Mouse (Mus musculus): ENCODE measurements around the gene B230118H07Rik. TPM values are rescaled to one million over a fixed set of nuclear protein-coding genes. Genes with fewer than 3 reads are reported as not detected.

B230118H07Rik gene
- polyA plus RNA-seq, 1 experiment from 2014 or later = 61.7 TPM

DNA sequence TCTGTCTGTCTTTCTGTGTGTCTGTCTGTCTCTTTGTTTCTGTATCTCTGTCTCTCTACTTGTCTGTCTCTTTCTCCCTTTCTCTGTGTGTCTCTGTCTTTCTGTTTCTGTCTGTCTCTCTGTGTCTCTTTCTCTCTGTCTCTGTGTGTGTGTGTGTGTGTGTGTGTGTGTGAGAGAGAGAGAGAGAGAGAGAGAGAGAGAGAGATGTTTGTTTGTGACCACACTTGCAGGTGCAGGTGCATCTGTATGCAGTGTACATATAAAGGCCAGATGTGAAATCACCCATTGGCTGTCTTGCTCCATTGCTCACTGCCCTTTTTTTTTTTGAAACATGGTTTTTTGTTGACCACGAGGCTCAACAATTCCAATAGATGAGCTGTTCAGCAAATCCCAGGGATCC lies 1.1 kb upstream of the B230118H07Rik start:
- Histone ChIP-seq H3K4me2 (ENCODE audit: low read depth, severe bottlenecking) (no peak overlapping the region), H3K36me3 (ENCODE audit: control insufficient read depth, insufficient read depth, low read length) (no peaks in the 10 kb centered on the region), H3K9me3 (ENCODE audit: control insufficient read depth, low read length) (no peaks in the 10 kb centered on the region), H3K27ac (replicated peaks; ENCODE audit: low read depth, low read length) (no peak overlapping the region), H3K9ac (ENCODE audit: low read length) (no peak overlapping the region), H3K4me3 (ENCODE audit: low read depth, low read length) (no peak overlapping the region), H3K4me1 (ENCODE audit: control insufficient read depth, insufficient read depth, low read length) (peaks cover 5% of the 10 kb centered on the region; the same call in 1 of the 2 replicates), H3K27me3 (ENCODE audit: control insufficient read depth, insufficient read depth, low read length) (no peaks in the 10 kb centered on the region)
- DNase-seq (ENCODE audit: low spot score) (no peak), ATAC-seq (ENCODE audit: insufficient number of reproducible peaks, low FRiP score, low TSS enrichment, low read depth) (no peak)
- WGBS = 68% methylated on average over 1 of the region's 1 CpGs

DNA sequence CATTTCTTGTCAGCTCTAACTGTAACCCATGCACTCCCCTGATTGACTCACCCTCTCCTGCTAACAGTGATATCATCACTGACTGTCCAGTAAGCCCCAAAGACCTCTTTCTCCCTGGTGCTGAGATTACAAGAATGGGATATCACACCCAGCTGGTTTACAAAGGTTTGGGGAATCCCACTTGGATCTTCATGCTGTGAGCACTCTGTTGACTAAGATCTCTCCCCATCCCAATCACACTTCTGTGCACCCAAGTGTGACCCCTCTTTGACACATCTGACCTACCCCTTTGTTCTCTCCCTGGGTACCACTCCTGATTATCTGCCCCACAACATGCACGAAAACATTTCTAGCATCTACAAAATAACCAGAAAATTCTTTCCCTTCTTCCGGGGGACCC lies 971 bp downstream of the B230118H07Rik start:
- H3K4me2 ChIP-seq (ENCODE audit: low read depth, severe bottlenecking) = no peak overlapping the region
- H3K36me3 ChIP-seq (ENCODE audit: control insufficient read depth, insufficient read depth, low read length) = no peaks in the 10 kb centered on the region
- DNase-seq (ENCODE audit: low spot score) = no peak
- 77% methylated on average over 2 of the region's 2 CpGs for WGBS
- H3K27ac ChIP-seq (replicated peaks; ENCODE audit: low read depth, low read length) = no peak overlapping the region; the same call in 1 of the 2 replicates
- H3K4me3 ChIP-seq (ENCODE audit: low read depth, low read length) = no peak overlapping the region
- no peak overlapping the region for H3K9ac ChIP-seq (ENCODE audit: low read length)
- no peaks in the 10 kb centered on the region for H3K27me3 ChIP-seq (ENCODE audit: control insufficient read depth, insufficient read depth, low read length)
- no peak for ATAC-seq (ENCODE audit: insufficient number of reproducible peaks, low FRiP score, low TSS enrichment, low read depth)
- H3K9me3 ChIP-seq (ENCODE audit: control insufficient read depth, low read length) = no peaks in the 10 kb centered on the region
- peaks cover 5% of the 10 kb centered on the region; the same call in 1 of the 2 replicates for H3K4me1 ChIP-seq (ENCODE audit: control insufficient read depth, insufficient read depth, low read length)

DNA sequence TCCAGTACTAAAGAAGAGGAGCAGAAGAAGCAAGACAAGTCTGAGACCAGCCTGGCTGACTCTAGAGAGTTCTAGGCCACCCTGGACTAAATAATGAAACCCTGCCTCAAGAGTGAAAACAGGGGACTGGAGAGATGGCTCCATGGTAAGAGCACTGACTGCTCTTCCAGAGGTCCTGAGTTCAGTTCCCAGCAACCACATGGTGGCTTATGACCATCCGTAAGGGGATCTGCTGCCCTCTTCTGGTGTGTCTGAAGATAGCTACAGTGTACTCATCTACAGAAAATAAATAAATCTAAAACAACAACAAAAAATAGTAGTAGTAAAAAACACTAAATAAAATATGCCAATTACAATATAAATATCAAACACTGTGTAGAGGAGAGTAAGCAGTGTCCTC lies 3.5 kb downstream of the B230118H07Rik start:
- WGBS = 94% methylated on average over 1 of the region's 1 CpGs

DNA sequence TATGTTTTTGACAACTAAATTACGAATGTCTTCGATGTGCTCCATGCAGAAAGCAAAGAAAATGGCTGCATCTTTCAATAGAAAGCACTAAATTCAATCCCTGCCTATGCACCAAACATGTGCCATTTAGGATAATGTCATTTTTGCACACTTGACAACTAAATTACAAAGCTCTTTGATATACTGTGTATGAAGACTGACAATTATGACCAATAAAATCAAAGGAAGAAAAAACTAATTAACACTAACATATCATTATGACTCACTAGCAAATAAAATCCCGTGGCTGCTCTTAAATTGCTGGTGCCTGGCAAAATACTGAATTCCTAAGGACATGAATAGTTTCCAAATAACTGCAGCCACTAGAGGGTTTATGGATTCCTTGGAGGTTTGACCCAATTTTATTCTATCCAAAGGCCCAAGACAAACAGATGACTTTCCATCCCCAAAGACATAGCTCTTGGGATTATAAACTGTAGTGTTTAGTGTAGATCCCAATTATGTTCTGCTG lies 9.4 kb downstream of the B230118H07Rik start:
- WGBS = 69% methylated on average over 3 of the region's 3 CpGs
- H3K9ac ChIP-seq (ENCODE audit: low read length) = no peak overlapping the region
- no peak overlapping the region for H3K4me3 ChIP-seq (ENCODE audit: low read depth, low read length)
- H3K27ac ChIP-seq (replicated peaks; ENCODE audit: low read depth, low read length) = no peak overlapping the region
- no peaks in the 10 kb centered on the region for H3K36me3 ChIP-seq (ENCODE audit: control insufficient read depth, insufficient read depth, low read length)
- no peak overlapping the region for H3K4me2 ChIP-seq (ENCODE audit: low read depth, severe bottlenecking)
- H3K27me3 ChIP-seq (ENCODE audit: control insufficient read depth, insufficient read depth, low read length) = no peaks in the 10 kb centered on the region
- DNase-seq (ENCODE audit: low spot score) (no peak), ATAC-seq (ENCODE audit: insufficient number of reproducible peaks, low FRiP score, low TSS enrichment, low read depth) (no peak)
- H3K9me3 ChIP-seq (ENCODE audit: control insufficient read depth, low read length) = no peaks in the 10 kb centered on the region
- peaks cover 5% of the 10 kb centered on the region; the same call in 1 of the 2 replicates for H3K4me1 ChIP-seq (ENCODE audit: control insufficient read depth, insufficient read depth, low read length)

More for the DNA sequence above, 3.5 kb downstream of the B230118H07Rik start:
- Histone ChIP-seq H3K36me3 (ENCODE audit: control insufficient read depth, insufficient read depth, low read length) (no peaks in the 10 kb centered on the region), H3K9me3 (ENCODE audit: control insufficient read depth, low read length) (no peaks in the 10 kb centered on the region), H3K4me3 (ENCODE audit: low read depth, low read length) (no peak overlapping the region), H3K4me1 (ENCODE audit: control insufficient read depth, insufficient read depth, low read length) (peaks cover 5% of the 10 kb centered on the region; the same call in 1 of the 2 replicates), H3K9ac (ENCODE audit: low read length) (no peak overlapping the region), H3K27ac (replicated peaks; ENCODE audit: low read depth, low read length) (no peak overlapping the region), H3K4me2 (ENCODE audit: low read depth, severe bottlenecking) (no peak overlapping the region), H3K27me3 (ENCODE audit: control insufficient read depth, insufficient read depth, low read length) (no peaks in the 10 kb centered on the region)
- ATAC-seq (ENCODE audit: insufficient number of reproducible peaks, low FRiP score, low TSS enrichment, low read depth) (no peak), DNase-seq (ENCODE audit: low spot score) (no peak)

DNA sequence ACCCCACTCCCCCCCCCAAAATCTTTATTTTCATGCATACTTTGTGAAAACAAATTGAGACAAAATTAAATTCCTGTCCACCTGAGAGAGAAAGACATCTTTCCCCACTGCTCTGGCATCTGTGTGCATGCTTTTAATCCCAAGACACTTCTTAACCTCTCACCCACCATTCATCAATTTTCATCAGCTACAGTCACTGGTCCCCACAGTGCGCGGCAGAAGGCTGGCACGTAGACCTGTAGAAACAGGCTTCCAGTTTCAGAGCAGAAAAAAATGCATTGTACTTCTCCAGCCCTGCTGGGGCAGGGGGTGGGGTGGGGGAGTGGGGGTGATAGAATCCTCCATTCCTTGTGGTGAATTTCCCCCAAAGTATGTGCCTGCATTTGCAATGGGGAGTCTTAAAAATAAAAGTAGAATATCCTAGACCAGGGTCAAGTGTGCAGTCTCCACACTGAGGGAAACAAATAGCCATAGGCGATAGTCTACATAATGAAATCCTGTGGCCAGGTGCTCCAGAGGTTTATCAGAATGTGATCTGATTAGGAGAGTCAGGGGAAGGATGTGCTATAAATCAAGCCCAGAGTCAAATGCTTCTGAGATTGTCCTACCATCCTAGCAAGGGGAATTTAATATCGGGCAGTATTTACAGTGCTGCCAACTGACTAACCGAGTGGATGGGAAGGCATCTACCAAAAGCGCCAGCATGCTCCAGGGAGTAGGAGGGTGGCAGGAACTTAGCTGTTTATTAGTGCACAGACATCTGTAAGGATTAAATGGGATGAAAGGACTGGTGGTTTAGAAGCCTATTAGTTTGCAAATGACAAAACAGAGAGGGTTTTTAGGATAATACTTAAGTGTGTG lies 10.1 kb downstream of the B230118H07Rik start:
- no peaks in the 10 kb centered on the region for H3K36me3 ChIP-seq (ENCODE audit: control insufficient read depth, insufficient read depth, low read length)
- no peak overlapping the region for H3K9ac ChIP-seq (ENCODE audit: low read length)
- H3K4me1 ChIP-seq (ENCODE audit: control insufficient read depth, insufficient read depth, low read length) = peaks cover 5% of the 10 kb centered on the region; the same call in 1 of the 2 replicates
- H3K4me3 ChIP-seq (ENCODE audit: low read depth, low read length) = no peak overlapping the region
- ATAC-seq (ENCODE audit: insufficient number of reproducible peaks, low FRiP score, low TSS enrichment, low read depth) (peak; percentile 76), DNase-seq (ENCODE audit: low spot score) (no peak)
- H3K4me2 ChIP-seq (ENCODE audit: low read depth, severe bottlenecking) = no peak overlapping the region
- H3K27me3 ChIP-seq (ENCODE audit: control insufficient read depth, insufficient read depth, low read length) = no peaks in the 10 kb centered on the region
- H3K9me3 ChIP-seq (ENCODE audit: control insufficient read depth, low read length) = no peaks in the 10 kb centered on the region
- H3K27ac ChIP-seq (replicated peaks; ENCODE audit: low read depth, low read length) = no peak overlapping the region
- WGBS = 42% methylated on average over 7 of the region's 7 CpGs

DNA sequence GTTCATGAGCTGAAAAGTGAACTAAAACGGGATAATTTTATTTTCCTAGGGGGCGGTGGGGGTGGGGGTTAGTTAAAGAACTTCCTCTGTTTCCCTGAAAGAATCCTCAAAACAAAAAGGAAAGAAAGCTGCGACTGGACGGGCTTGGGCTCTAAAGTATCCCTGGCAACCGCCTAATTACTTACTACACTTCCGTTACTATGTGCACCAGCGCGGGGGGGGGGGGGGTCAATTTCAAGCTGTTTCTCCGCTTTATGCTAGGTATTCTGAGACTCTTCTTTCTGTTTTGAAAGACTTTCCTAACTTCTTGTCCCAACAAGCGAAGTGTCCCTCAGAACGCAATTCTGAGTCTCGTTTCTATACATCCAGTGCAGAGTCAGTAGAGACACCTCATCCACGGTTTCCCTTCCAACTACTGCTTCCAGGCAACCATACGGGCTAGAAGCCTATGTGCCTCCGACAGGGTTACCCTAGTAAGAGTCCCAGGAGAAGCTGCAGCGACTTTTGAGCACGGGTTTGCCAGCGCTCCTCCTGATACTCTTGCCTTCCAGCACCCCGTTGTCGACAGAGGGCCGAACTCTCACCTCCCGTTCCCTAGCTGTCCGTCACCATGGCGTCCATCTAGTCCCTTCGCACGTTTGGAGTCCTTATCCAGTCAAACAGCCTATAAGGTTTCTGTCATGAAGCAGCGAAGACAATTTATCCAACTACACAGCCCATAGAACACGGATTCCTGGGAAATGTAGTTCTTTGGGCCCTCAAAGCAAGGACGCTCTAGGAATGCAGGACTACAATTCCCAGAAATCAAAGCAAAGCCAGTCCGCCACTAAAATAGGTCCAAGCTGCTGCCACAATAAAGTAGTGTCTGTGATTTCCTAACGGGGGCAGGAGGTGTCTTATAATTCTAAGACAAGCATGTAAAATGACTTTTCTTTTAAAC lies 20.8 kb downstream of the B230118H07Rik start:
- ATAC-seq (ENCODE audit: insufficient number of reproducible peaks, low FRiP score, low TSS enrichment, low read depth) (peak; percentile 95), DNase-seq (ENCODE audit: low spot score) (peak; percentile 82)
- Histone ChIP-seq H3K9ac (ENCODE audit: low read length) (peak overlapping the region; percentile 35), H3K4me2 (ENCODE audit: low read depth, severe bottlenecking) (peak overlapping the region; percentile 59), H3K27me3 (ENCODE audit: control insufficient read depth, insufficient read depth, low read length) (no peaks in the 10 kb centered on the region), H3K4me3 (ENCODE audit: low read depth, low read length) (peak overlapping the region; percentile 58), H3K36me3 (ENCODE audit: control insufficient read depth, insufficient read depth, low read length) (no peaks in the 10 kb centered on the region), H3K9me3 (ENCODE audit: control insufficient read depth, low read length) (no peaks in the 10 kb centered on the region), H3K27ac (replicated peaks; ENCODE audit: low read depth, low read length) (no peak overlapping the region), H3K4me1 (ENCODE audit: control insufficient read depth, insufficient read depth, low read length) (no peaks in the 10 kb centered on the region)
- 2% methylated on average over 31 of the region's 31 CpGs for WGBS

DNA sequence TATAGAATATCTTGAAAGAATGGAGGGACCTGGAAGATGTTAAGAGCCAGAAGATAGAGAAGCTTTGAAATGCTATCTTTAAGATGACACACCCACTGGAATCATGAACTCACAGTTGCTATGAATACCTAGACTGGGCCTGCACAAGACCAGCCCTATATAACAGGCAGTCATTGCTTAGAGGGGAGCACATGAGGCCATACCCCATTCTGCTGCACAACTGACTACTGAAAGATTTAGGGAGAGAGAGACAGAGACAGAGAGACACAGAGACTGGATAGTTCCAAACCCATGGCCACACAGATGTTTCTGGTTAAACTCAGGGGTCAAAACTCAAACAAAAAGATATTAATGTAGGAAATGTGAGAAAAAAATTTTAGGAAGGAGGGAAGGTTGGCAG lies 22.1 kb downstream of the B230118H07Rik start:
- no peak overlapping the region for H3K27ac ChIP-seq (replicated peaks; ENCODE audit: low read depth, low read length)
- H3K36me3 ChIP-seq (ENCODE audit: control insufficient read depth, insufficient read depth, low read length) = no peaks in the 10 kb centered on the region
- H3K9me3 ChIP-seq (ENCODE audit: control insufficient read depth, low read length) = no peaks in the 10 kb centered on the region
- H3K9ac ChIP-seq (ENCODE audit: low read length) = no peak overlapping the region
- ATAC-seq (ENCODE audit: insufficient number of reproducible peaks, low FRiP score, low TSS enrichment, low read depth) (no peak), DNase-seq (ENCODE audit: low spot score) (no peak)
- H3K27me3 ChIP-seq (ENCODE audit: control insufficient read depth, insufficient read depth, low read length) = no peaks in the 10 kb centered on the region
- no peaks in the 10 kb centered on the region for H3K4me1 ChIP-seq (ENCODE audit: control insufficient read depth, insufficient read depth, low read length)
- no peak overlapping the region for H3K4me3 ChIP-seq (ENCODE audit: low read depth, low read length)
- no peak overlapping the region for H3K4me2 ChIP-seq (ENCODE audit: low read depth, severe bottlenecking)

DNA sequence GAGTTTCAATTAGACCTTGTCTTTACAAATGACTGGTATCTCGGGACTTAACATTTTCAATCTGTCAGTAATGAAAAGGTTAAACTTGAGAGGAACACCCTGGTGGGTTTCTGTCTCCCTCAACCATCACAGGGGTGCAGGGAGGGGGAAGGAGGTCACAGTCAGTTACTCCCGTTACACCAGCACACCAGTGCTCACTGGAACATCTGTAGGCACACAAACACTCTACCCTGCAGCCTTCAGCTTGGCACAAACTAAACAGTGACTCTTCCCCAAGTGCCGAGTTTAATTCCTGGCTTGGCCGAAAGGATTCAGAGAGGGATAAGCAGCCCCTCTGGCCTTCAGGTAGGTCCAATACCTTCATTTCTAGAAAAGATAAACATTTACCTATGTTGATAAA lies 24.8 kb downstream of the B230118H07Rik start, which contains the start of gene Rag2:
TSS of gene Rag2 (plus strand) at position 193 of the 400 bp plus-strand sequence.
- 63% methylated on average over 4 of the region's 4 CpGs for WGBS
- no peak for DNase-seq (ENCODE audit: low spot score)
- no peak for ATAC-seq (ENCODE audit: insufficient number of reproducible peaks, low FRiP score, low TSS enrichment, low read depth)
- Histone ChIP-seq H3K9ac (ENCODE audit: low read length) (no peak within 1 kb of the TSS), H3K4me2 (ENCODE audit: low read depth, severe bottlenecking) (no peak within 1 kb of the TSS), H3K36me3 (ENCODE audit: control insufficient read depth, insufficient read depth, low read length) (no peaks in the 10 kb centered on the region), H3K9me3 (ENCODE audit: control insufficient read depth, low read length) (no peaks in the 10 kb centered on the region), H3K4me1 (ENCODE audit: control insufficient read depth, insufficient read depth, low read length) (no peaks in the 10 kb centered on the region), H3K4me3 (ENCODE audit: low read depth, low read length) (no peak within 1 kb of the TSS), H3K27ac (replicated peaks; ENCODE audit: low read depth, low read length) (no peak within 1 kb of the TSS), H3K27me3 (ENCODE audit: control insufficient read depth, insufficient read depth, low read length) (no peaks in the 10 kb centered on the region)

Measured in limb, embryonic 11.5 days (tissue).